Mouse (Mus musculus): ENCODE data around the gene Kcnt2.

The Kcnt2 gene

GRCm38 (mm10) chr1:140531285-140531908 lies 285.4 kb downstream of the Kcnt2 start:
- peak; percentile 12 to 24 for DNase-seq

GRCm38 (mm10) chr1:140534849-140535248 lies 288.9 kb downstream of the Kcnt2 start:
- DNase-seq, result no peak

DNA sequence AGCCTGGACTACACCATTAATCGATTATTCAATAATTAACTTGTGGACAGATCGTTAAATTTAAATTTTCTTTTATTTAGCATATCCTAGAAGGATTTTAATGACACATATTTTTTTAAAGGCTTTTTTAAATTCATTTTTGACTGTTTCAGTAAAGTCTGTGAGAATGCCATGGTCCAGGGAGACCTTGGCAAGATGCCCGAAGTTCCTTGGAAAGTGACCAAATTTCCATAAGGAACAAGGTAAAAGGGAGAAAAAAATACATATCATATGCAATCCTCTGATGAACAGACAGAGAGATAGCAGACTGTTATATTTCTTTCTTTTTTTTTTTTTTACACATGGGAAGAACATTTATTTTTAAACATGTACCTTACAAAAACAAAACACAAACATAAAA lies 296.1 kb downstream of the Kcnt2 start:
- no peak for DNase-seq

- DNase-seq, result no peak
Observed at GRCm38 (mm10) chr1:140548711-140549110, 302.8 kb downstream of the Kcnt2 start.

- DNase-seq, result no peak
Observed at GRCm38 (mm10) chr1:140560801-140561200, 314.8 kb downstream of the Kcnt2 start.

- no peak for DNase-seq
Observed at GRCm38 (mm10) chr1:140572141-140572540, 326.2 kb downstream of the Kcnt2 start.

DNA sequence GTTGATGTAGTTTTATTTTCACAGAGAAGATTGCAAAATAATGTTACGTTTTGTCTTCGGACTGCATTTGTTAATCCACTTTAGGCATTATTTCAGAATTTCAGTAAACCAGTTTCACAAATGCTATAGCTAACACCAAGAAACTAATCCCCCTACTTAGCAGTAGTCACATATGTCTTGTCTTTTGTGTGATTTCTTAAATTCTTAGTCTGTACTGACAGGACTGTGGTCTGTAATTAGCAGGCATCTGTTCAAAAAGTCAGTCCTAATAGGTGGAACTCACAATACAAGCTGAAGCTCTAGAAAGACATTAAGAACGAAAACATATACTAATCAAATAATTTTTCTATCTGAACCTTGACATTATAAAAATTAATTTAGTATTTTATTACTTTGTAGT lies 332.6 kb downstream of the Kcnt2 start:
- no peak for DNase-seq

DNA sequence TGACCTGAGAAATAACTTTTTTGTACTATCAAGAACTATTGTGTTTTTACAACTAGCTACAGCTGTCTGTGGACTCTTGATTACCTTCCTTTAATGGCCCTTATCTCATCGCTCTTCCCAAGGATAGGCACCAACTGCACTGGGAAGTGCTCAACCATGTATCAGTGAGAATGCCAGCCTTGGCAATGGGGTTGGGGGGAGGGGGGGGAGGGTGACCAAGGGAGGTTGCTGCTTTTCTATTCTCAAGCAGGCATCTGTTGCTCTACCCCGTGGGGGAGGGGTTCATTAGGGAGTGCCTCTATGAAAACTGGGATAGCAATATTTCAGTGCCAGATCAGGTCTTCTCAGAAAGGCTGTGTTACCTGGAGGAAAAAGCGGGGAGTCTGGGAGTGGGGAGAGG lies 342.3 kb downstream of the Kcnt2 start:
- DNase-seq, result no peak

- DNase-seq, result no peak
Observed at GRCm38 (mm10) chr1:140608765-140609297, 362.9 kb downstream of the Kcnt2 start.

GRCm38 (mm10) chr1:140613101-140613500 lies 367.1 kb downstream of the Kcnt2 start:
- DNase-seq, result no peak

GRCm38 (mm10) chr1:140614840-140615239 lies 368.9 kb downstream of the Kcnt2 start:
- DNase-seq, result no peak

DNA sequence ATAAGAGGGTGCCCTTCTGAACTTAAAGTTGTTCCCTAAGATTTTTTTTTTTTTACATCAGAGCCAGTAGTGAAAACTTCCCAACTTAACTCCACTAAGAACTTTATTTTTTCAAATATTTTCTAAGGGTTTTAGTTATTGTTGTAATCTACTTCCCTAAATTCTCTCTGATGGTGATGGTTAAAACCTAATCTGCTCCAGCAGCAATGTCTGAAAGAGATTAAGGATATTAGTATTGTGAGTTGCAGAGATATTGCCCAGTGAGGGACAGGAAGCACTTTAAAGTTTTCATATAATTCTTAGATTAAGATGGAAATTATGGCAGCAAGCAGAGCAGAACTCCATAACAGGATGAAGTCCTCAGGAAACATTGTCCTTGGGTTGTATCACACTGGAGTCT lies 372.2 kb downstream of the Kcnt2 start:
- DNase-seq, result no peak

DNA sequence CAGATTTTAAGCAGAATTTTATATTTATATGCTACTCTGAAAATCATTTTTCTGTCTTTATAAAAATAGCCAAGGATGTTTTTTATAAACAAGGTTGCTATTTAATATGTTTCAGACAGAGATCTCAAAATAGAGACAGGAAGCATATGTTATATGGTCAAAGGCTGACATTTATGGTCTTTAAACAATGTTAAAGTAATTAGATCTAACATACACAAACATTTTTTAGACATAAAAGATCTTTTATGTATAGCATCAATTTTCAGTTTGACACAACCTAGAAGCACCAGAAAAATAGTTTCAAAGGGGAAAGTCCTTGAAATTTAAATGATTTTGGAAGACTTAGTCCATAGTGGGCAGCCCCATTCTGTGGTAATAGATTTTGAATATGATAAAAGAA lies 379.0 kb downstream of the Kcnt2 start:
- DNase-seq, result no peak

GRCm38 (mm10) chr1:140659607-140660340 lies 413.8 kb downstream of the Kcnt2 start:
- DNase-seq, result no peak

- DNase-seq, result no peak
Observed at GRCm38 (mm10) chr1:140660751-140661403, 414.9 kb downstream of the Kcnt2 start.

DNA sequence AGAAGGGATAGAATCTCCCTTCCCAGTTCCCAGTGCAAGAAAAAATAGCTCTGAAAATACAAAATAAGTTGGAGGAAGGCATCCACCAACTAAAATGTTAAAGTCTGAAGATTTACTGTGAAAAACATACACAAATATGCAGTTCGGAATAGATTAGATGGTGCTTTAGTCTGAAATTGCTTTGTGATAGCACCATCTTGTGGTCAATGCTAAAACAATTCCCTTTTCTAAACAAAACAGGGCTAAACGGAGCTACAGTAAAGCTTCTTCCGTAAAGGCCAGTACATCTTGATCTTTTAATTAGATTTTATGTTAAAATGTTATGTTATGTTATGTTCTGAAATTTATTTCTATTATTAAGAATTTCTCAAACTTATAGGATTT lies 415.4 kb downstream of the Kcnt2 start:
- no peak for DNase-seq

Data from kidney, adult 8-10 months (tissue).